Mouse (Mus musculus) c-Kit-positive CD71-positive TER-119-positive erythroid progenitor cells, embryonic 14.5 days (primary cell): Measurements from ENCODE around the gene Dvl1.

ENCODE experiments used
- DNase-seq: peaks from one replicate; pipeline ENCODE4 v3.0.0-alpha.2; 2013; ENCODE audit warnings: low spot score

Gene Dvl1

DNA sequence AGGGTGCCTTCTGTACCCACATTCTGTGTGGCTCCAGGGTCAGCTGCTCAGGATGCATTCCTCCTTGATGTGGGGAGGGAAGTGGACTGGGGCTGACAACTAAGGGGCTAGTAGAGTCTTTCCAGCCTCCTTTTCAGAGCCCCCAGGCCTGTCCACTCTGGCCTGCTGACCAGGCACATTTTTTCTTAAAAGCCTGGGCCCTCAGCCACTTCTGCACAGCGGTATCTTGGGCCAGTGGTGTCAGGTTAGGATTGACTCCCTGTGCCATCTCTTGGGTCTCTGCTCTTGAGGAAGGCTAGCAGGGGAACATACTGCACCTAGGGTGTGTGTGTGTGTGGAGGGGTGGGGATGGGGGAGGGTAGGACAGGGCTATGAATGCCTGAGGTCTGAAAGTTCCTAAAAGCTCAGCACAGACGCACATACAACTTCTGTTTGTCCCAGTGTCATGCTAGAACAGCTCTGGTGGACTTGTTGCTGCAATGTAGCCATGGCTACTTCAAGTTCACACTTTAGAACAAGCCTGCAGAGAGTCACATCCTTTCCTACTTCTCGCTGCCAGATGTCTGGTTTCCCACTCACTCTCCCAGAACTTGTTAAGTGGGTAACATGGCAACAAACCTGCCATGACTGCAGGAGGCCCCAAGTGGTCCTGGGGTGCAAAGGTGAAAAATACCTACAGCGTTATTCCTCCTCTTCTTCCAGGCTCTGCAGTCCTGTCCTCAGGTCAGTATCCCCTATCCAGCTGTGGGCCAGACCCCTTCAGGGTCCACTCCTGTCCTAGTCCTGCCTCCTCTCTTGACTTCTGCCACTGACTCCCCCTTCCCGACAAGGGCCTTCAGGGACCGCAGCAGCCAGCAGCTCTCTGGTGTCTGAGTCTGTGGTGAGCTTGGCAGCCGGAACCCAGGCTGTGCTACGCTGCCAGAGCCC lies 6.9 kb upstream of the Dvl1 start:
- no peak for DNase-seq

DNA sequence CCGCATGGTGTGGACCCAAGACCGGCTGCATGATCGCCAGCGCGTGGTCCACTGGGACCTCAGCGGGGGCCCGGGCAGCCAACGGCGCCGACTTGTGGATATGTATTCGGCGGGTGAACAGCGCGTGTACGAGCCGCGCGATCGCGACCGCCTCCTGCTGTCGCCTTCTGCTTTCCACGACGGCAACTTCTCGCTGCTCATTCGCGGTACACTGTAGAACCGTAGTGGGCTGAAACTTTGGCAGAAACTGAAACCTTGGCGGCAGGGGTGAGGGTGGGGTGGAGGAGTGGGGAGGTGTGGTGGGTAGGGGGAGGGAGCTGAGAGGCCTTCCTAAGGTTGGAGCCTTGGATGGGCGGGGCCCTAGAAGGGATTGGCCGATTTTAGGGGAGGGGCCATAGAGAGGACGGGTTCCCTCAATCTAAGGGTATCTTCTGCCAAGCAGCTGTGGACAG lies 6.2 kb upstream of the Dvl1 start:
- DNase-seq: peak; percentile 52

GRCm38 (mm10) chr4:155841651-155842270 lies 5.4 kb upstream of the Dvl1 start:
- DNase-seq: no peak

- no peak for DNase-seq
These were observed 4.0 kb upstream of the Dvl1 start for GRCm38 (mm10) chr4:155843231-155843630.

GRCm38 (mm10) chr4:155847591-155848352 lies 570 bp downstream of the Dvl1 start:
- no peak for DNase-seq

- no peak for DNase-seq
These were observed 1.4 kb downstream of the Dvl1 start for GRCm38 (mm10) chr4:155848434-155849095.

- DNase-seq: no peak
These were observed 2.2 kb downstream of the Dvl1 start for GRCm38 (mm10) chr4:155849391-155849790.

DNA sequence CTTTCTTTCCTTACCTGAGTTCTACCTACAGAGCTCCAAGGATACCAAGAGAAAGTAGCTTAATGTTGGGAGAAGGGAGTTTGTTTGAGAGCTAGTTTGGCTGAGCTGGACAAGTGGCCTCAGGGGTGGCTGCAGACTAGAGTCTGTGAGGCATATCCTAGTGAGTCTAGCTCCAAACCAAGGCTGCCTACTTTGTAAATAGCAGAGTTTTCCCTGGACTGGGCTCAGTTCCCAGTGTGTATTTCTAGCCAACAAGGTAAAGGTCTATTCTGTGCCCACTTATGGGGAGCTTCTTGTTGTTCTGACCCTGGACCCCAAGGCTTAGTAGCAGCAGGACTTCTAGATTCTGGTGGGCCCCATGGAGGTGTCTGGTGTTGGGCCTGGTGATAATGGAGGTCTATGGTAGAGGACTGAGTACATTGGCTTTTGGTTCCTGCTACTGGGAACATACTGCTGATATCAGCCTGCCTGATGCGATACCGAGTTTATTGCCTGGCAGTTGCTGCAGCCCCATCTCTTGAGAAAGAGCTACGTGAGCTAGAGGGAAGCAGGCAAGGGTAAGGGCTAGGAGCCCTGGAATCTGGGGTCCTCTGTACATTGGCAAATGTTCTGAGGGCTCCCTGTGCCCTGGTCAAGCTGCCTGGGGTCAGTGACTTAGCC lies 2.7 kb downstream of the Dvl1 start:
- DNase-seq: no peak

- DNase-seq: no peak
These were observed 4.2 kb downstream of the Dvl1 start for GRCm38 (mm10) chr4:155851368-155851767.

GRCm38 (mm10) chr4:155851951-155852411 lies 4.8 kb downstream of the Dvl1 start:
- DNase-seq: no peak

DNA sequence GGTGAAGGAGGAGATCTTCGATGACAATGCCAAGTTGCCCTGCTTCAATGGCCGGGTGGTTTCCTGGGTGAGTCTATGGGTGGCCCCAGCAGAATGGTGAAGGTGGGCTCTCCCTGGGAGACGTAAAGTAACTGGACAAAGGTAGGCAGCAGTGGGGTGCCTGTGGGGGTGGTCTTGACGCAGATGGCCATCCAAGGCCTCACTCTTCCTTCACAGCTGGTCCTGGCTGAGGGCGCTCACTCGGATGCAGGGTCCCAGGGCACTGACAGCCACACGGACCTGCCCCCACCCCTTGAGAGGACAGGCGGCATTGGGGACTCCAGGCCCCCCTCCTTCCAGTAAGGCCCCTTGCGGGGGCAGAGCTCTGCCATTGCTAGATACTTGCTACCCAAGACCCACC lies 6.2 kb downstream of the Dvl1 start:
- DNase-seq: no peak

- DNase-seq: no peak
These were observed 7.8 kb downstream of the Dvl1 start for GRCm38 (mm10) chr4:155854991-155855390.

GRCm38 (mm10) chr4:155856071-155856470 lies 8.9 kb downstream of the Dvl1 start:
- no peak for DNase-seq

DNA sequence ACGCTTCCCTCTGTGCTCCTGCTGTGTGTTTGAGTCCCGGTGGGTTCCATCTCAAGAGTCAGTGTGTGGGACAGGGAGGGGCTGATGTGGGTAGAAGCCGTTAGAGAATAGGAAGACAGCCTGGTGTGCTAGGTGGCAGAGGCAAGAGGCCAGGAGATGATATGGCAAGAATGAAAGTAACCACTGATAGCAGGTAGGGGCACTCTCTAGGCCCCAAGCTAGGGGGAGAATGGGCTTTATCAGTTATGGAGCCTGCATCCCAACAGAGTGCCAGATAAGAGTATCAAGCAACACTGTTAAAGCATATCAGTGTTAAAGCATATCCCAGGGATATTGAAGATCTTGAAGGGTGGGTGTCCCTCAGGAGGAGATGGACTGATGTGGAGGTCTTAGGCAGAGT lies 9.7 kb downstream of the Dvl1 start:
- no peak for DNase-seq

- DNase-seq: no peak
These were observed 12.1 kb downstream of the Dvl1 start for GRCm38 (mm10) chr4:155859318-155859717.

- no peak for DNase-seq
These were observed 14.6 kb downstream of the Dvl1 start for GRCm38 (mm10) chr4:155861787-155862186.

- DNase-seq: no peak
These were observed 15.8 kb downstream of the Dvl1 start, which contains the start of gene Tas1r3 for GRCm38 (mm10) chr4:155863001-155863400. Tas1r3 (minus strand) TSS chr4:155863362.

DNA sequence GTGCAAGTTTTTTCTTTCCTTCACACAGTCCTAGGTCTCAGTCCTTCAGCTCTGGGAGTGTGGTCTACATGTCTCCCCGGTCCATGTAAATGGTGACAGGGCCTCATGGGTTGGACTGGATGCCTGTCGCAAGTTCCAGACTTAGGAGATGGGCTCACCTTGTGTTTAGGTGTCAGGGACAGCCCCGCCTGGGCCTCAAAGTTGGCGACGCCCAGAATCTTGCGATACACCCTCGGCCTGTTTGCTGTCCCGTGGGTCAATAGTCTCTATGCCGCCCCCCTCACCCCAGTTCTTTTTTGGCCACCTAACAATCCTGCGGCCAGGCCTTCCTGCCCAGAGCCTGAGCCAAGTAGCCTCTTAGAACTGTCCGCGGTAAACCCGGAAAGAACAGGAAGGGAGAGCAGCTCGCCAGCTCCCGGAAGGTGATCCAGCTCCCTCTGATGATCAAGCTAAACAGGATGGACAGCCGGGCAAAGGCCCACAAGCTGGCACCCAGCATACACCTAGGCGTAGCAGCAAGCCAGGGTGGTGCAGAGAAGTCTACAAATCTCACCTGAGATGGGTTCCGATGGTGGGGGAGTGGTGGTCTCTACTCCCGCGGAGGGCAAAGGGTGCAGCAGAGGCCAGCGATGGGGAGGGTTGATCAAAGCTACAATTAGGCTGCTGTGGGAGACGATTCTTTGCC lies 21.6 kb downstream of the Dvl1 start:
- DNase-seq: no peak

GRCm38 (mm10) chr4:155869317-155870033 lies 22.3 kb downstream of the Dvl1 start, which contains the start of the genes Cptp and Ints11:
Cptp (minus strand) TSS chr4:155869440.
Ints11 (plus strand) TSS chr4:155869546.
- DNase-seq: peak; percentile 92

GRCm38 (mm10) chr4:155871404-155871803 lies 24.2 kb downstream of the Dvl1 start:
- DNase-seq: no peak
